Mouse (Mus musculus): Measurements from ENCODE around the gene Rc3h1. TPM values are rescaled to one million over a fixed set of nuclear protein-coding genes. Genes with fewer than 3 reads are reported as not detected.

The Rc3h1 gene
- 27.2 TPM for polyA plus RNA-seq (2017; shearing (Covaris generic))

GRCm38 (mm10) chr1:160906057-160906557, at the start of gene Rc3h1:
Gene Rc3h1, plus strand, starts transcription at chr1:160906418.

DNA sequence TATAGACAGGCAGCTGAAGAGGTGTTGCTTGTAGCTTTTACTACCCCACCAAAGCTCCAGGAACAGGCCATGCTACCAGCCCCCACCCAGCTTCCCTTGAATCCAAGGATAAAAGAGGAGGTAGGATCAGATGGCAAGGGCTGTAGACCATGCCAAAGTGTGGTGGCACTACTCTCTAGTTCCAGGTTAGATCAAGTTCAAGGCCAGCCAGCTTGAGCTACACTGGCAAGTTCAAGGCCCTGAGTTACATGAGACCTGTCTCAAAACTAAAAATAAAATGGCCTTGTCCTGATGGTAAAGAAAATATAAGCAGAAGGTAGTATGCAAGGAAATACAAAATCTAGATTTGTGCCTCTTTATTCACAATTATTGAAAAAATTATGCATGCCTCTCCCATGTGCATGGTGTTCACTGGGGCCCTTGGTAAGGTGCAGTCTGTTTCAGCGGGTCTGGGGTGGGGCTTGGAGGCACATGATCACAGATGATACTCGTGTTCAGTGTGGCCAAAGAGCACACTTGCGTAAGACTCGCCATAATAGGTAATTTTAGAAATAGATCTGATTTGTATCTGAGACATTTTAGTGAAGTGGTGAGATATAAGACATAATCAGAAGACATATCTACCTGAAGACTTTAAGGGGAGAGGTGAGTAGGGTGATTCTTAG, 72.0 kb downstream of the Rc3h1 start, which contains the start of gene Serpinc1:
Serpinc1 (plus strand) TSS at position 515 of the 665 bp plus-strand sequence.

Other genes with a start within 250 kb of the Rc3h1 start
- 208 TPM for gene Rabgap1l, start 113.2 kb upstream of the Rc3h1 start, polyA plus RNA-seq (2017; shearing (Covaris generic))
- 0.84 TPM for gene Serpinc1, start 72.2 kb downstream of the Rc3h1 start, polyA plus RNA-seq (2017; shearing (Covaris generic))
- gene Zbtb37, start 128.4 kb downstream of the Rc3h1 start, polyA plus RNA-seq (2017; shearing (Covaris generic)): 10.2 TPM
- 15.5 TPM for gene Dars2, start 164.2 kb downstream of the Rc3h1 start, polyA plus RNA-seq (2017; shearing (Covaris generic))
- 66.3 TPM for gene Cenpl, start 164.3 kb downstream of the Rc3h1 start, polyA plus RNA-seq (2017; shearing (Covaris generic))
- 16.8 TPM for gene Klhl20, start 225.1 kb downstream of the Rc3h1 start, polyA plus RNA-seq (2017; shearing (Covaris generic))
- not detected for gene Ankrd45, start 236.3 kb downstream of the Rc3h1 start, polyA plus RNA-seq (2017; shearing (Covaris generic))

All from effector memory CD4-positive, alpha-beta T cell, adult 5 months (primary cell).